Mouse (Mus musculus) stomach, embryonic 14.5 days (tissue): Measurements from ENCODE around the gene Kap. TPM values are rescaled to one million over a fixed set of nuclear protein-coding genes. Genes with fewer than 3 reads are reported as not detected.

ENCODE experiments used
- ATAC-seq: fragments of 200-750 bp; cut with Nextera tagmentation; 2 replicates; pipeline ENCODE4 v1.8.0; 2017; ENCODE audit warnings: low read depth, moderate TSS enrichment; ENCODE audit not compliant: insufficient number of reproducible peaks, insufficient read depth, low FRiP score
- H3K27ac ChIP-seq: fragments of 300-500 bp; sonication (generic); 2 replicates; pipeline ENCODE4 v1.5.1; 2014; ENCODE audit warnings: mild to moderate bottlenecking, low read length, moderate library complexity, mixed read lengths
- H3K27me3 ChIP-seq: fragments of 300-500 bp; sonication (generic); 2 replicates; pipeline ENCODE4 v1.6.1; 2014; ENCODE audit warnings: low read length, control low read depth, mixed read lengths; ENCODE audit not compliant: control insufficient read depth, insufficient read depth
- H3K36me3 ChIP-seq: fragments of 300-500 bp; sonication (generic); 2 replicates; pipeline ENCODE4 v1.6.1; 2014; ENCODE audit warnings: mild to moderate bottlenecking, control low read depth, low read length, moderate library complexity, mixed read lengths; ENCODE audit not compliant: control insufficient read depth, insufficient read depth
- H3K4me1 ChIP-seq: fragments of 300-500 bp; sonication (generic); 2 replicates; pipeline ENCODE4 v1.6.1; 2014; ENCODE audit warnings: low read length, control low read depth, mixed read lengths; ENCODE audit not compliant: control insufficient read depth, insufficient read depth
- H3K4me2 ChIP-seq: fragments of 300-500 bp; sonication (generic); replicated peaks from 2 replicates; pipeline ENCODE4 v1.6.1; 2014; ENCODE audit warnings: low read depth, low read length, control low read depth
- H3K4me3 ChIP-seq: fragments of 300-500 bp; sonication (generic); 2 replicates; pipeline ENCODE4 v1.5.1; 2014; ENCODE audit warnings: low read depth, low read length, control low read depth
- H3K9ac ChIP-seq: fragments of 300-500 bp; sonication (generic); replicated peaks from 2 replicates; pipeline ENCODE4 v1.6.1; 2014; ENCODE audit warnings: low read depth, mild to moderate bottlenecking, control low read depth, low read length, moderate library complexity, mixed read lengths
- H3K9me3 ChIP-seq: fragments of 300-500 bp; sonication (generic); 2 replicates; pipeline ENCODE4 v1.6.1; 2016; ENCODE audit warnings: low read depth, low read length, control low read depth; ENCODE audit not compliant: control insufficient read depth
- WGBS: fragments of 180-500 bp; shearing (Covaris S2); extraction: QIAGEN DNeasy Blood & Tissue Kit; methylation state at CpG from one replicate; pipeline ENCODE4 v1.1.7; 2014; 5-methylcytosine and 5-hydroxymethylcytosine counted together
- polyA plus RNA-seq: library from polyadenylated mRNA; unstranded; fragments of >200 nt; fragmentation: Nextera tagmentation; extraction: Ambion mirVana; gene quantifications from 2 replicates; pipeline ENCODE4 v1.2.1, GENCODE M21; 2014

Gene Kap
- polyA plus RNA-seq: not detected in 2 replicates

GRCm38 (mm10) chr6:133853526-133853925 lies at the start of gene Kap:
TSS of gene Kap (minus strand) at chr6:133853762.
- no peaks in the 10 kb centered on the region for H3K27me3 ChIP-seq
- ATAC-seq: no peak
- no peak within 1 kb of the TSS for H3K4me3 ChIP-seq
- no peaks in the 10 kb centered on the region for H3K9me3 ChIP-seq
- H3K4me1 ChIP-seq: no peaks in the 10 kb centered on the region
- H3K9ac ChIP-seq: no peak within 1 kb of the TSS
- WGBS: 67% methylated on average over 1 of the region's 1 CpGs
- H3K36me3 ChIP-seq: no peaks in the 10 kb centered on the region
- no peak within 1 kb of the TSS for H3K27ac ChIP-seq
- no peak within 1 kb of the TSS for H3K4me2 ChIP-seq

DNA sequence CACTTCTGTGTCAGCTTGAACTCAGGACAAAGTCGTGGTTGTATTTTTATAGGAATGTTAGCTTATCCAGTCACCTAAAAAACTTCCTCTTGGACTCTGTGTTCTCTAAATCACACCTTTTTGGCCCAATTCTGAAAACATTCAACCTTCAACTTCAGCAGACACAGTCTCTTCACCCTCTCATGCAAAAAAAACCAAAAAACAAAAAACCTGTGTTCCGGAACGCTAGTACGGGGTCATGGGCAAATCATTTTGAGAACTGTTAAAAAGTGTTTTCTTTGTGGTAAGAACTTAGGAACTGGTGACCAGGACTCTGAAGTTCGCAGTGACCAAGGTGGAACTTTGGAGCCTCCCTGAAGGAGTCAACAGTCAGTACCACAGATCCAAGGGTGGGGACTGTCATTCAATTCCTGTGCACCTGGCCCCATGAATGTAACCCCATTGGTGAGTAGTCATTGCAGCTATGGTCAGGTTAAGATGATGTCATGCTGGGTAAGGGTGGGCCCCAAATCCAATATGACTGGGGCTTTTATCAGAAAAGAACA lies 32.4 kb upstream of the Kap start:
- Histone ChIP-seq H3K9ac (no peak overlapping the region), H3K9me3 (no peaks in the 10 kb centered on the region), H3K27ac (no peak overlapping the region), H3K4me2 (no peak overlapping the region), H3K4me1 (no peaks in the 10 kb centered on the region), H3K4me3 (no peak overlapping the region), H3K27me3 (no peaks in the 10 kb centered on the region), H3K36me3 (no peaks in the 10 kb centered on the region)
- 94% methylated on average over 5 of the region's 5 CpGs for WGBS
- no peak for ATAC-seq

DNA sequence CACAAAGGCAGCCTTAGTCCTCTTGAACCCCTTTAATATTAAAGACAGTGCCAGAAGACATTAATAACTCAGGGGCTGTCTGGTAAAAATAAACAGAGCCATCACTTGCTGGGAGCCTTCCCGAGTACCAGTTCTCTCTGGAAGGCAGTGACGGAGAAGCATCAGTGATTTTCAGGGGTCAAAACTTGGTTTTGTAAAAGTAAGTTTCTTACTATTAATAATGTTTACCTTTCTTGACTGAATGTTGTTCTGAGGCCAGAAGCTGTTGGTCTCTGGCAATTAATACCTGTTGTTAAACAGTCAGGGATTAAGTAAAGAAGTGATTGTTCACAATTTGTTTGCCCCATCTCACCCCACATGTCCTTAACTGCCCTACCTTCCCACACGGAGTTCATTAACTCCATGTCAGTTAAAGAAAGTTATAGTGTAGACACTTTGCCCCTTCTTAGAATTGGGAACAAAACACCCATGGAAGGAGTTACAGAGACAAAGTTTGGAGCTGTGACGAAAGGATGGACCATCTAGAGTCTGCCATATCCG lies 30.0 kb upstream of the Kap start:
- Histone ChIP-seq H3K27me3 (no peaks in the 10 kb centered on the region), H3K27ac (no peak overlapping the region), H3K4me1 (no peaks in the 10 kb centered on the region), H3K9ac (no peak overlapping the region), H3K4me3 (no peak overlapping the region), H3K4me2 (no peak overlapping the region), H3K9me3 (no peaks in the 10 kb centered on the region), H3K36me3 (no peaks in the 10 kb centered on the region)
- WGBS: 65% methylated on average over 5 of the region's 5 CpGs
- no peak for ATAC-seq

DNA sequence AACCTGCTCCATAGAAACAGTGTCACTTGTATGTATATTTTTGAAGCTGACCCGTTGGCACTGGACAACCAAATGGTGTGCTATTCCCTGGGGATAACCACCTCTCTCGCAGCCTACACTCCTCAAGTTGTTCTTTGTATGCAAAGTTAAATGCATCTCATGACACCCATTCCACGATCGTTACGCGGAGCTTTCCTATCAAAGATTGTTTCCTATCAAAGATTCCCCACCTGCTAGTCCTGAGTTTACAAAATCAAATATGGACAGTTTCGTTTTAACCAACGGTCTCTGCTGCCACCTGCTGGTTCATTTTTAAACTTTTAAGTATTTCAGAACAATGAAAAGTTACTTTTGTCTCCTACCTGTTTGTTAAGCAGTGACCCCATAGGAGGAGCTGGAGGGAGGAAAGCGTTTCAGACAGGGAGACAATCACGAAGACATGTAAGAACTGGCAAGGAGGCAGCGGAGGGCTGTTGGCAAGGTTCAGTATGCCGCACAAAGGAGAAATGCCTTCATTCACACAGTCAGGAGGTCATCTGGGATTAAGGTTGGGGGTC lies 22.4 kb upstream of the Kap start:
- no peak overlapping the region for H3K27ac ChIP-seq
- no peaks in the 10 kb centered on the region for H3K9me3 ChIP-seq
- WGBS: 30% methylated on average over 12 of the region's 12 CpGs
- no peaks in the 10 kb centered on the region for H3K36me3 ChIP-seq
- ATAC-seq: no peak
- no peaks in the 10 kb centered on the region for H3K4me1 ChIP-seq
- no peak overlapping the region for H3K4me2 ChIP-seq
- no peak overlapping the region for H3K9ac ChIP-seq
- H3K4me3 ChIP-seq: no peak overlapping the region
- no peaks in the 10 kb centered on the region for H3K27me3 ChIP-seq

GRCm38 (mm10) chr6:133872667-133873066 lies 19.1 kb upstream of the Kap start:
- whole genome bisulfite sequencing: 80% methylated on average over 2 of the region's 2 CpGs
- Histone ChIP-seq H3K9ac (no peak overlapping the region), H3K27me3 (no peaks in the 10 kb centered on the region), H3K4me3 (no peak overlapping the region), H3K27ac (no peak overlapping the region), H3K4me1 (no peaks in the 10 kb centered on the region), H3K4me2 (no peak overlapping the region), H3K9me3 (no peaks in the 10 kb centered on the region), H3K36me3 (no peaks in the 10 kb centered on the region)
- ATAC-seq: no peak

GRCm38 (mm10) chr6:133871131-133871530 lies 17.6 kb upstream of the Kap start:
- H3K4me3 ChIP-seq: no peak overlapping the region
- WGBS: 70% methylated on average over 1 of the region's 1 CpGs
- H3K9ac ChIP-seq: no peak overlapping the region
- no peak for ATAC-seq
- H3K4me1 ChIP-seq: no peaks in the 10 kb centered on the region
- no peaks in the 10 kb centered on the region for H3K36me3 ChIP-seq
- H3K27ac ChIP-seq: no peak overlapping the region
- no peak overlapping the region for H3K4me2 ChIP-seq
- no peaks in the 10 kb centered on the region for H3K9me3 ChIP-seq
- H3K27me3 ChIP-seq: no peaks in the 10 kb centered on the region

GRCm38 (mm10) chr6:133868381-133868780 lies 14.8 kb upstream of the Kap start:
- Histone ChIP-seq H3K36me3 (no peaks in the 10 kb centered on the region), H3K4me1 (no peaks in the 10 kb centered on the region), H3K9ac (no peak overlapping the region), H3K4me3 (no peak overlapping the region), H3K4me2 (no peak overlapping the region), H3K27ac (no peak overlapping the region), H3K27me3 (no peaks in the 10 kb centered on the region), H3K9me3 (no peaks in the 10 kb centered on the region)
- 81% methylated on average over 1 of the region's 1 CpGs for WGBS
- ATAC-seq: no peak

GRCm38 (mm10) chr6:133855871-133856270 lies 2.3 kb upstream of the Kap start:
- Histone ChIP-seq H3K4me3 (no peak overlapping the region), H3K4me1 (no peaks in the 10 kb centered on the region), H3K9ac (no peak overlapping the region), H3K27me3 (no peaks in the 10 kb centered on the region), H3K9me3 (no peaks in the 10 kb centered on the region), H3K4me2 (no peak overlapping the region), H3K36me3 (no peaks in the 10 kb centered on the region), H3K27ac (no peak overlapping the region)
- 77% methylated on average over 2 of the region's 2 CpGs for WGBS
- no peak for ATAC-seq

DNA sequence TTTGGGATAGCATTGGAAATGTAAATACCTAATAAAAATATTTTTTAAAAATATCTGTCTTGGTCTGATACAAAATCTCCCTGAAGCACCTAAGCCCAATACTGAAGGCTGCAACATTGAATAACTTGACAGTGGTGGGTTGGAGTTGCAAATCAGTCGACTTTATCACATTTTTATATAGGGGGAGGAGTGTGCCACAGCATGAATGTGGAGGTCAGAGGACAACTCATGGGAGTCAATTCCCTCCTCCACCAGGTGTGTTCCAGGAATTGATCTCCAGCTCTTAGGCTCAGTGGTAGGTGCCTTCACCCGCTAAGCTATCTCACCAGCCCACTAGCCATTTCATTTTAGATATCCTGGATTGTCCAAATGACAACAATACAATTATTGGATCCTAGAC lies 4.2 kb downstream of the Kap start:
- Histone ChIP-seq H3K4me2 (no peak overlapping the region), H3K9me3 (no peaks in the 10 kb centered on the region), H3K27ac (no peak overlapping the region), H3K9ac (no peak overlapping the region), H3K4me1 (no peaks in the 10 kb centered on the region), H3K4me3 (no peak overlapping the region), H3K36me3 (no peaks in the 10 kb centered on the region), H3K27me3 (no peaks in the 10 kb centered on the region)
- no peak for ATAC-seq
- WGBS: 59% methylated on average over 2 of the region's 2 CpGs
